Mouse (Mus musculus): ENCODE results near the gene Eif5a.
A peak's percentile ranks its signal among the peaks of the same experiment; 100 is the strongest.
"Not testable (repeated sequence)": the region's sequence is repeated elsewhere in the genome, so short reads cannot be mapped to it uniquely, and the experiment has no call there.

Eif5a gene

DNA sequence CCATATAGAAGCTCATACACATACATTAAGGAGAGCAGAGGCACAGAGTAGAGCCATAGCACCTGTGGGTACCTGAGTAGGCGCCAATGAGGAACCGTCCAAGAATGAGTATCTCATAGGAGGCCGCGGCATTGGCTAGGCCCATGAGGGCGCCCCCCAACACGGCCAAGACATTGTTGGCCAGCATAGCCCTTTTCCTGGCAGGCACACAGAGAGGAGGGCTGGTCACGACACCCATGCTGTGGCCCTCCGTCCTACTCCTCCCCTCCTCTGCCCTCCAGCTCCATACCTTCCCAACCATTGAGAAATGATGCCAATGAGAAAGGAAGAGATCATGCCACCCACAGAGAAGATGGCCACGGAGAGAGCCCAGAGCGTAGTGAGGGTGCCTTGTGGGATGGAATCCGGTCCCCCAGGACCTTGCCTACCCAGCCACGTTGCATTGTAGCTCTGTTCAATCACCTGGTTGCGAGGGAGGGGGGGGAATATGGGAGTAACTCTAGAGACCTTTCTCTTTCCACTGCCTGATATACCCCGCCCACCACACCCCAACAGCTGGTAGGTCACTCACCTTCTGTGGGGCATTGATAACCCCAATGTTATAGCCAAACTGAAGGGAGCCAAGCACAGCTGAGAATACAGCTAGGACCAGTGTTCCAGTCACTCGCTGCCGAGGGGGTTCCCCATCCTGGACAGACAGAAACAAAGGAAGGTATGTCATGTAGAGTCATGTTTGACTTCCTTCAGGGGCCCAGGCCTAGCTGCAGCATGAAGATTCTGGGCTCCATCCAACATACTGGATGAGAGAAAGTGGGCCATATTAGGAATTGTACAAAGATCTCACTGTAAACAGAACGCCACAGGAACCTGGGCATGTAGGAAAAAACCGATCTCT, 24.5 kb upstream of the Eif5a start:
- no peak for DNase-seq

DNA sequence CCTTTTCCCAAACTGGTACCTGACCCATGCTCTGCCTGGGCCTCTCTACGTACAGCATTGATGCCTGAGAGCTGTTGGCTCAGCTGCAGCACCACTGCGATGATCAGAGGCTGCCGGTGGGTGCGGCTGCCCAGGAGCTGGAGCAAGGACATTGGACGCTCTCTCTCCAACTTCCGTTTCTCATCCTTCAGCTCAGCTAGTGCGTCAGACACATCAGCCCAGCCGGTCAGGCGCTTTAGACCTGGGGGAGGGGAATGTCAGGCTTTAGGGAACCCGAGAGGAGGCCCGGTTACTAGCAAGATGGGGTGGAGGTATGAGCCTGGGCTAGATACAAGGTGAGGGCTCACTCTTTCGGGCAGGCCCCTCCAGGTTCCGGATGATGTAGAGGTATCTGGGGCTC, 23.5 kb upstream of the Eif5a start:
- no peak for DNase-seq

DNA sequence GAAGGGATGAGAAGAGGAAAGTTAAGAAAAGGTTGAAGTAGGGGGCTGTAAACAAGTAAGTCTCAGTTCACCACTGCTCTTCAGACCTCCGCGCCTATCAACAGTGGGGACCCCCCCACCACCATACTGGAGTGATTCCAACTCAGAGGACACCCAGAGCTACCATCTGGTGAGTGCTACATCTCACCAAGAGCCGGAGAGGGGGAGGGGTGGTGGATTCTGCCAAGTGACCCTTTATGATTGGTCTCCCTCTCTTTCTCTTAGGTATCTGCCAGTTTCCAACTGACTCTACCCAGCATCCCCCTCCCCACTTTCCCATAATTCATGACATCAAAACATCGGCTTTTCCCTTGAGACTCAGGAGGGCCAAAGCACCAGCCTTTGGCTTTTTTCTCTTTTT, 19.2 kb upstream of the Eif5a start:
- DNase-seq, result no peak

DNA sequence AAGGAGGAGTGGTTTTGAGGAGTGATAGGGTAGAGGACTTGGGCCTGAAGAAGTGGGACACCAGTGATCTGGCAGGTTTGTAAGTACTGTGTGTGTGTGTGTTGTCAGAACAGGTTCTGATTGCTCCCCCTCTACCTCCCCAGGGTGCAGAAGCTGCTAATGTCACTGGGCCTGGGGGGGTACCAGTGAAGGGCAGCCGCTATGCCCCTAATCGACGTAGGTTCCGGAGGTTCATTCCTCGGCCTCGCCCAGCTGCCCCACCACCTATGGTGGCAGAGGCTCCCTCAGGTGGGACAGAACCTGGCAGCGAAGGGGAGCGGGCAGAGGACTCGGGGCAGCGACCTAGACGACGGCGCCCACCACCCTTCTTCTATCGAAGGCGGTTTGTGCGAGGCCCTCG, 18.0 kb upstream of the Eif5a start:
- no peak for DNase-seq

DNA sequence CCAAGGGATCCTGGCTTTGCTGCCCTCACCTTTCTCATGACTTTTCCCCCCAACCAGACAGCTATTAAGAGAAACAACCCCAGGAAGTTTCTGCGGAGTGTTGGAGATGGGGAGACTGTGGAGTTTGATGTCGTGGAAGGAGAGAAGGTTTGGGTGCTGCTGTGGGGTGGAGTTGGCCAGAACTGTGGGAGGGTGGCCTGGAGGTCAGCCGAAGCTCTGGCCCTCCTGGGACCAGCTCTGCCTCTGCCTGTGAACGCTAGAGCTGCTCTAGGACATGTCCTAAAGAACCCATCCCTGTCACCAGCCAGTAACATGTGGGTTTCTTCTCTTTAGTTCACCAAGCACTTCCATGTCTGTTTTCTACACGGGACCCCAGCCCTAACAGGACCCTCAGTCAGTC, 17.4 kb upstream of the Eif5a start:
- DNase-seq, result no peak

DNA sequence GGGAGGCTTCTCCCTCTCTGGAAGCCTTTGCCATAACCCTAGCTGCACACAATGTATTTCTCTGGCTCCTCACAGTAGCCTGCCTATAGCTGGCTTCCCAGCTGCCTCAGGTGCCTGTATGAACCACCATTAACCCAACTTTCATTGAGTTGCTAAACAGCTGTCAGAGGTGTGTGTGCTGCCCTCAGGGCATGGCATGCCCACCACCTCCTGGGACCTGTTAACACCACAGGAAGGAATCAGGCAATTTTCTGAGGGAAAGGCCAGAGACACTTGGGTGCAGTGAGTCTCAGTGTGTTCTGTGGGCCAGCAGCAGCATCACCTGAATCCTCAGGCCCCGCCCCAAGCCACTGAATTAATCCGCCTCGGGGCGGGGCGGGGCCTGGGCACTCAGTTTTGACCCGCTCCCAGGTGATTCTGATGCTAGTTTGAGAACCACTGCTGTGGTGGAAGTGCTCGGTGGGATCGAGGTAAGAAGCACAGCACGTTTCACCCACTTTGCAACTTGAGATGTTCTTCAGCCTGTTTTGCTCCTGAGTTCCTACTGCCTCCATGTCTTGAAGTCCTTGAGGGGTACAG, 16.7 kb upstream of the Eif5a start:
- no peak for DNase-seq

DNA sequence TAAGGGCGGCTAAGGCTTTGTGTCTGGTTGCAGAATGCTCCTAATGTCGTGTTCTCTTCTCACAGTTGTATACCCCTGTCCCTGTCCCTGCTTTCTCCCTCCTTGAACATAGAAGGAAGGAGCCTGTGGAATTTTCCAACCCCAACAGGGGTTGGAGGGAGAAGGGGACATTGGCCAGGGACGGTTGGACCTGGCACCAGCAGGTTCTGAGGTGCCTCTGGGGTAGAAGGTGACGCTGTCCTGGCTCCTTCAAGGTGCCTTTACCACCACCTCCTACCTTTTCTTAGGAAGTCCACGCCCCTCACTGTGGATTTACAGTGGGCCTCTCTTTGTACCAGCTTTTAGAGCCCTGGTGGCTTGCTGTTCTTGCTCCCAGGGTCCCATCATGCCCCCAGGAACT, 16.1 kb upstream of the Eif5a start:
- no peak for DNase-seq

DNA sequence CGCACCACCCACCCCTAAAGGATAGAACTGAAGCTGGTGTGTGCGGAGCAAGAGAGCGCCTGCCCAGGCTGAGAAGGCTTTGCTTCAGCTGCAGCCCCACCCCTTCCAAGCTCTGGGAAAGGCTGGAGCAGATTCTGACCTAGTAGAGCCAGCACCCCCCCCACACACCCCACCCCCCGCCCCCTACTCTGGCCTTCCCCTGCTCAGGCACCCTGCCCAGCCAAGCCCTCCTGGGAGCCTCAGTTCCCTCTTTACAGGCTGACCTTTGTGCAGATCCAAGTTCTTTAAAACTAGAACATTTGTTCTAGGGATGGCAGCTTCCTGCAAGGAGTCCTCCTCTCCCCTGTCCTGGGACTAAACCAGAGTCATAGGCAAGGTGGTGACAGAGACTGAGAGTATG, 15.6 kb upstream of the Eif5a start:
- no peak for DNase-seq

DNA sequence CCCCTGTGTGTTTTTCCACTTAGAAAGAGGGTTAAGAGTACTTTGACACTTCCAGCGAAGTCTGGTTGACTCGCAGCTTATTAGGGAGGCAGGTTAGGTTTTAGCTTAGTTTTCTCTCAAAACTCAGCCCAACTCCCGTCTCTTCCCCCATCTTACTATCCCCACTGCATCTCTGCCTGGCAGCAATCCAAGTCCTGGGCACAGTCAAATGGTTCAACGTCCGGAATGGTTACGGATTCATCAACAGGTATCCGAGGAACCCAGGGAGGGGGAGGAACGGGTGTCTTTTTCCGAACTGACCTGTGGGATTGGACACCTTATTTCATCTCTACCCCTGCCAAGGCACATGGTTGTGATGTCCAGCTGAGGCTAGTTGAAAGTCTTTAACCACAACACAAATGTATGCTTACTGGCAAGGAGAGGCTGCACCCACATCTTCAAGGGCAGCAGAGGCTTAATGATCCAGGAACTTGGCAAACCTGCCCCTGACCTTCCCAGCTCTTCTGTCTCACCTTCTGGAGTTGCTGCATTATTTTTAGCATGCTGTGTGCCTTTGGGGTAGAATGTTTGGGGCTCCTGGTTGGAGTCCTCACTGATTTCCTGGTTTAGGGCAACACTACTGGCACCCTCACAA, 15.1 kb upstream of the Eif5a start:
- no peak for DNase-seq

DNA sequence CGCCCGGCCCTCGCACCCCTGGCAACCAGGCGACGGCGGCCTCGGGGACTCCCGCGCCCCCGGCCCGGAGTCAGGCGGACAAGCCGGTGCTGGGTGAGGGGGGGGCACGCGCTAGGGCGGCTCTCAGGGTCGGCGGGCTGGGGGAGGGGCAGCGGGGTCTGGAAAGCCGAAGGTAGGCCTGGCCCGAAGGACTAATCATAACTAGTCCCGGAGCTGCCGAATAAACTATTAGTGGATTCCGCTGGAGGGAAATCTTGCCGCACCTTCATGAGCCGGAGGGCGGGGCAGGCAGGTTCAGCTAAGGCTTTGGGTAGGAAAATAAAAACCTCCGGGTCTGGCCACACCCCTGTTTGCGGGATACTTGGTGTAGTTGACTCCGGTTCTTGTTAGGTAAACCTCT, 14.4 kb upstream of the Eif5a start:
- no peak for DNase-seq

DNA sequence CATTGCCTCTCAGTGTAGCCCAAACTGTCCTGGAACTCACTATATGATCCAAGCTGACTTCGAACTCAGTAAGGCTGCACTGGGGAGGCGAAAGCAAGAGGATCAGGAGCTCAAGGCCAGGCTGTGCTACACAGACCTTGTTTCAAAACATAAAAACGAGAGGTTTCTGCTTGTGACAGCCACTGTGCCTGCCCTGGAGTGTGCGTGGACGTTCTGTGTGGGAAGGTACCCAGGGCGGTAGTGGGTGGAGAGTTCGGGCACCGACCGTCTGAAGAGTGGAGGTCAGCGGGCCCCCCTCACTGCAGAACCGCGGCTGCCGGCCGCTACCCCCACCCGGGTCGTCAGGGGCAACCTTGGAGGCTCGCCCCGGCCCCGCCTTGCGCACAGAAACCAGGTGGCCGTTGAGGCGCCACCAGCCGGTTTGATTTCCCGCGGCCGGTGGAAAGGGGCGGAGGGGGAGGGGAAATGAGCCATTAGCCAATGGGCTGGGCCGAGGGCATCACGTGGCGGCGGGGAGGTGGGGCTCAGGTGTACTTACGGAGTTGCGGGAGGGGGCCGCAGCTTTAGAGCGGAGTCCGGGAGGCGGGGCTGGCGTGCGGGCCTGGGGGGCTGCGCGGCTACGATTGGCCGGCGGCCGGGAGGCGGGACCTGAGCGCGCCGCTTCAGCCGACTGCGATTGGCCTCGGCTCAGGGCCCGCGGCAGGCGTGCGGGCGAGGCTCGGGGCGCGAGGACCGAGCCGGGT, 13.6 kb upstream of the Eif5a start, which contains the start of gene Ybx2:
TSS of gene Ybx2 (plus strand) at position 660 of the 743 bp plus-strand sequence.
- peak; percentile 87 for DNase-seq

DNA sequence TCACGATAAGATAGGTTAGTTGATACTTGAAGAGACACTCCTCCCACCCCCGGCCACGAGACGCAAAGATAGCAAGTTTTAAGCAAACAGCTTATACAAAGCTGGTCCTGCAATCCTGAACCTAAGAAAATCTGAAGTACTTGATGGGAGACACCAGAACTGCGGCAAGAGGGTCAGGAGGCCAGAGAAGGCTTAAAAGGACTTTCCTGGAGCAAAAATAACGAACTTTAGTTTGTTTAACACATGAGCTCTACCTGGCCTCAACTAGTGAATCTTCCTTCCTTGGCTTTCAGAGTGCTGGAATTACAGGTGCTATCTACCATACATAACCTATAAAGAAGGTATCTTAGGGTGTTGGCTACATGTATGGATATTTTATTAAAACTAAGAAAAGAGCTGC, 12.9 kb upstream of the Eif5a start:
- DNase-seq, result no peak

DNA sequence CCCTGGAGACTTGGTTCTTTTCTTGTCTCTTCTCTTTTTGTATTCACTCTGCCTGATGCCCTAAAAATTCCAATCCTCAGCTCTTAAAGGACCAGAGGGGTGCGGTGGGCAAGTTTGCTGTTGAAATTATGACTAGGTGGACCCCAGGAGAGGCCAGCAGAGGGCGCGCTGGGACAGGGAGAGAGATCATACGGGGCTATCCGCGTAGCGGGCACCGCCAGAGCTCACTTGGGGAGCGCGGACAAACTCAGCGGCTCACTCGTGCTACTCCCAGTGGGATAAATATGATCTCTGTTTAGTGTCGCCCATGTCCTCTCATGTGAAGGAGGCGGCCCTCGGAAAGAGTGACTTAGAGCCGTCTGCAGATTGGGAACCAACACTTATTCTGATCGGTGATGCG, 12.4 kb upstream of the Eif5a start:
- peak; percentile 91 for DNase-seq

DNA sequence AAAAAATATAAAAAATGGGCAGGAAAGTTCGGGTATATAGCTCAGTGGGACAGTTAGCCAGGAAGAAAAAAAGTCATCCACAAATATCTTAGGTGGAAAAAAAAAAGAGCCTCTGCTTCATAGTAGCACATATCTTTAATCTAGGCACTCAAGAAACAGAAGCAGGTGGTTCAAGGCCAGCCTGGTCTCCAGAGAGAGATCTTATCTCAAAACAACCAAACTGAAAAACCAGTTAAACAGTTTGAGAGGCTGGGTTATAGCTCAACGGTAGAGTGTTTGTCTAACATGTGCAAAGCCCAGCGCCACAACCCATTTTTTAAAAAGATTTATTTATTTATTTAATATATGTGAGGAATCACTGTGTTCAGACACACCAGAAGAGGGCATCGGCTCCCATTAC, 11.3 kb upstream of the Eif5a start:
- no peak for DNase-seq

DNA sequence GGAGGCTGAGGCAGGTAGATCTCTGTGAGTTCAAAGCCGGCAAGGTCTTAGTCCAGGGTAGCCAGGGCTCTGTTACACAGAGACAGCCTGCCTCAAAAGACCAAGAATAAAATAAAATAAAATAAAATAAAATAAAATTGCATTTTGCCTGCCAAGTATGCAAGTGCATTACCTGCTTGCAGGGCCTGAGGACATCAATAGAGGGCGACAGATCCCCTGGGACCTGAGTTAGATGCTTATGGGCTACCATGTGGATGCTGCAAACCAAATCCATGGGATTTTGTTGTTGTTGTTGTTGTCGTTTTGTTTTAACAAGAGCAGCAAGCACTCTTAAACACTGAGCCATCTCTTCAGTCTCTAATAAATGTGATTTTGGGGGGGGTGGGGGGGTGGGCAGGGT, 10.5 kb upstream of the Eif5a start:
- no peak for DNase-seq

DNA sequence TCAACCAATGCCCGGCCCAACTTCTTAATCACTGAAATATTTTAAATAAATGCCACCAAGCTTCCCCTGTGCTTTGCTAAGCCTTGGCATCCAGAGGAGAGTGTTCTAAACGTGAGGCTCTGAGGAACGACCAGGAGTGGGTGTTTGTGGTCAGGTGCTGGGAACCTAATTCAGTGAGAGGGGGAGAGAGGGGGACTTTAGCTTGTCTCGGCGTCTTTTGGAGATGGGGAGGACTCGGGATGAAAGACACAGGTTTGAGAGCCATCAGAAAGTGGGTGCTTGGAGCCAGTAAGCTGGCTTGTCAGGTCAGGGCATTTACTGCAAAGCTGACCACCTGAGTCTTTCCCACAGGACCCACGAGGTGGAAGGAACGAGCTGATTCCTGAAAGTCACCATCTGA, 10.0 kb upstream of the Eif5a start:
- no peak for DNase-seq

DNA sequence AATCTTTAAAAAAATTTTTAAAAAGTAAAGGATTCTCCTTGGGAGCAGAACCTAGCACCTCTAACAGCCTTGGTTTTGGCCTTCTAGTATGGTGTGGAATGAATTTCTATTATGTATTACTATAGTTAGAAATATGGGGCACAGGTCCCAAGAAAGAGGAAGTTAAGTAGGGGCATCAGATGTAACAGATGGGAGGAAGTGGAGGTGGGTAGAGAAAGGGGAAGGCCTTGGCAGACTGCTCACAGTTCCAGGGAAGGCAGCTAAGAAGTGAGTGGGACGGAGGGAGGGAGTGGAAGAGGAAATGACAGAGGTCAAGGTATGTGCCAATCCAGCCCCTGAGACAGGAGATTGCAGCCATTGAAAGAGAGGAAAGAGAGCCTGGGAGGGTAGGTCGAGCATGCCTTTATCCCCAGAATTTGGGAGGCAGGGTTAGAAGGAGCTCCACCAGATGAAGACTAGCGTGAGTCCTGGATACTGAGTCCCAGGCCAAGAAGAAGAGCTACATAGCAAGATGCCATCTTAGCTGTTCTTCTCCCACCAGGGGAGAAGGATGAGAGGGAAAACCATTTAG, 9.3 kb upstream of the Eif5a start:
- no peak for DNase-seq

DNA sequence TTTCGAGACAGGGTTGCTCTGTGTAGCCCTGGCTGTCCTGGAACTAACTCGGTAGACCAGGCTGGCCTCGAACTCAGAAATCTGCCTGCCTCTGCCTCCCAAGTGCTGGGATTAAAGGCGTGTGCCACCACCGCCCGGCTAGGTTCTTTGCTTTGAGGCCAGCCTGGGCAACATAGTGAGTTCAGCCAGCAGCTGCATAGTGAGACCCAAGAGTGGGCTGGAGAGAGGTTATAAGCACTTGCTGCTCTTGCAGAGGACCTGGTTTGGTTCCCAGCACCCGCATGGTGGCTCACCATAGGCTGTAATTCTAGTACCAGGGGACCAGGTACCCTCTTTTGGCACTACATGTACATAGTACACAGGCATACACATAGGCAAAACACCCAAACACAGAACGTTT, 8.4 kb upstream of the Eif5a start:
- not testable (repeated sequence) for DNase-seq

DNA sequence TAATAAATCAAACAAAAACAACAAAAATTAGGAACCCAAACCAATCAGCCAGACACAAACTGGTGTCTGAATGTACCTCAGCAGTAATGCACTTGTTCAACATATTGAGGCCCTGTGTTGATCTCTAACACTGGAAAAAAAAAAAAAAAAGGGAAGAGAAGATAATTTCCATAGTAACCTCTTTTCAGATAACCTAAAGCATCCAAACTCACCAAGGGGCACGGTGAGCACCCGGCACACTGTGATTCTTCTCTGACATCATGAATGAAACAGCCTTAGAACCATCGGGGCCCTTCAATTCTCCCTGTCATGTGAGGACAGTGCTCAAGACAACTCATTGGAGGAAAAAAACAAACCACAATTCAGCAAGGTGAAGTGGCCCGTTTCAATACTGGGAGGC, 8.0 kb upstream of the Eif5a start:
- DNase-seq, result no peak

DNA sequence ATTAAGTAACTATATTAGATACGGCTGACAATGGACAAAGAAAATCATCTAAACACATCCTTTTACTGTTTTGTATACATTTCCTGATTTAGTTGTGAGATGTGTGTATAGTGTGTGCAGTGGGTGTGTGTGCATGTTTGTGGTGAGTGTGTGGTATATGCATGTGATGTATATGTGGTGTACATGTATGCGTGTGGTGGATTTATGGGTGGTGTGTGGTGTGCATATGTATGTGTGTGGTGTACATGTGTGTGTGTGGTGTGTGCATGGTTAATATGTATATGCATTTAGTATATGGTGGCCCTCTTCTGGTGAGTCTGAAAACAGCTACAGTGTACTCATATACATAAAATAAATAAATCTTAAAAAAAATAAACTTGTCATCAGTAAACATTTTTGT, 5.7 kb upstream of the Eif5a start:
- no peak for DNase-seq

DNA sequence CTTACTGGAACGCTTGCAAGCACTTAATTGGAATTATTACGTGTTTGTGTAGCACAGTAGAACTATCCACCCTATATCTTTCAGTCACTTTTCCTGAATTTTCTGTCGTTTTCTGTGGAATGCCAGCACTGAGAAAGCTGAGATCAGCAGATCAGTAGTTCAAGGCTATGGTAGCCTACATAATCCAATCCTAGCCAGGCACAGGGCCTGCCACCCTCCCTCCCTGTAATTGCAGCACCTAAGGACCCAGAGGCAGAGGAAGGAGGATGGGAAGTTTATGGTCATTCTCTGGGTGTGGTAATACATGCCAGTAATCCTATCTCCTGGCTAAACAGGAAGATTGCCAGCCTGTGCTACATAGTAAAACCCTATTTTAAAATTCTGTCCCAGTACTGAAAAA, 1.0 kb upstream of the Eif5a start:
- no peak for DNase-seq

DNA sequence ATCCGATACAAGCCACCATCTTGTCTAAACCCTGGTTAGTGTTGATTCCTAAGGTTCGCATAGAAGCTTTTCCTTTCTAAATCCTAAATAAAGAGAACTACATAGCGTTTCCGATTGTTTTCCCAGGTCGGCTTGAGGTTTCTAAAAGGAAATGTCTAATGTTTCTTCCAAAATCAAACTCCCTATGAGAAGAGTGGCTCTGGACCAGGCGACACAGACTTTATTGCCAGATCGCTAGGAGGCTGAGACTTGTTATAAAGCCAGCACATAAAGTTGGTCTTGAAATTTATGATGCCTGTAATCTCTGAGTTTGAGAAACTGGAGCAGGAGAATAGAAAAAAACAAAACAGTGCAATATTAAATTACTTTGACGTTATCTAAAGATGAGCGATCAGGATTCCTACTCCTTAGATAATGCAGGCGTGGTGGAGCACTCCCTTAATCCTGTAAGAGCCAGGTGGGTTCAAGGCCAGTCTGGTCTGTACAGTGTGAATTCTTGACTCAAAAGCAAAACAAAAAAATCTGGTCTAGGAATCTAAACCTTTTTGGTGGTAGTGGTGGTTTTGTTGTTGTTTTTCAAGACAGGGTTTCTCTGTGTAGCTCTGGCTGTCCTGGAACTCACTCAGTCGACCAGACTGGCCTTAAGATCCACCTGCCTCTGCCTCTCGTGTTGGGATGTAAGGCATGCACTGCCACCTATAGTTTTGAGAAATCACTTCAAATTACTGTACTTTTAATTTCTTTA, 426 bp upstream of the Eif5a start:
- no peak for DNase-seq

Data from cerebellum, adult 8-10 months (tissue).